Mouse (Mus musculus): ENCODE data around the gene Chn1.
"Not testable (repeated sequence)": the region's sequence is repeated elsewhere in the genome, so short reads cannot be mapped to it uniquely, and the experiment has no call there.

Gene Chn1

DNA sequence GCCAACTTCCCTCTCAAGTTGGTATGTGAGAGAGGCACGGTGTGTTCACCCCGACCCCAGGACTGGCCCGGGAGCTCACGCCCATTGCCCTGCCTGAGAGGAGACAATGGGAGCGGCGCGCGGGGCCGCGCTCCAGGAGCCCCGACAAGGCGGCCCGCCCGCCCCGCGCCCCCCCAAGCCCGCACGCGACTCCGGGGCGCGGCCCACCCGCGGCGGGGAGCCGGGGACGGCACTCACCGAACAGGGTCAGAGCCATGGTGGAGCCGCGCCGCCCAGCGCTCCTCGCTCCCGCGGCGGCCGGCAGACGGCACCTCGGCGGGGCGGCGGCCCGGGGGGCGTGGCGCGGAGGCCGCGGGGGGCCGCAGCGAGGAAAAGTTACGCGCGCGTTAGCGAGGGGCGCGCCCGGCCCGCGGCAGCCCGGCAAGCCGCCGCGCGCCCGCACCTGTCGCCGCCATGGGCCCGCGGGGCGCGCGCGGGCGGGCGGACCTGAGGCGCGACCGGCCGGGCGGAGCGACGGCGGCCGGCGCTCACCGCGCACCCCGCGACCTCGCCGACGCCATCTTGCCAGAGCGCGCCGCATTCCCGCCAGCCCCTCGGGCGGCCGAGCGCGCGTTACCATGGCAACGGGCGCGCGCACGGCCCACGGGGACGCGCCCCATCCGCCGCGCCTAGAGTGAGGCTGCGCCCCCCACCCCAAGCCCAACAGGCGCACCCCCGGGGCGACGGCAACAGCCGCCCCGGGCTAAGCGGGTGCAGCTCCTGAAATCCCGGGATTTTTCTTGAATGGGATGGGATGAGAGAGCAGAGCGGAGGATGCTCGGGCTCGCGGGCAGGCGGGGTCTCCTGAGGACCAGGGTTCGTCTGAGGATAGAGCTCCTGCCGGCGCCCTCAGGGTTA, at the start of gene Chn1:
TSS of gene Chn1 (minus strand) at position 561 of the 897 bp plus-strand sequence.
- peak; percentile 73 for DNase-seq (ENCODE audit: low spot score)

DNA sequence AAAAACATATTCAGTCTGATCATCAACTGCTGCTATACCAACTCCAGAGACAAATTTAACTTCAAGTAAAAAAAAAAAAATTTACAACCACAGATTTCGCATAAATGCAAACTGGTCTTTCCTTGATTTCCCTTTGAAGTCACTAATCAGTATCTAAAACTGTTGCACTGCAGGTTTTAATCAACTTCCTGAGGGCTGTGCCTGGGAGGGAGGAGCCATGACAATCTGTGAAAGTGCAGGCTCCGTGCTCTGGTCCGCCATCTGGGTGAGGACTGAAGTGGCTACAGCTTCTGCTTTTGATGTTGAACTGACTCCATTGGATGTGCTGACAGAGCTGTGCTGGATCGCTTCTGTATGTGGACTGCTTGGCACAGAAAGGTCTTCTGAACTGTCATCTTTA, 43.6 kb upstream of the Chn1 start:
- DNase-seq (ENCODE audit: low spot score) = no peak

DNA sequence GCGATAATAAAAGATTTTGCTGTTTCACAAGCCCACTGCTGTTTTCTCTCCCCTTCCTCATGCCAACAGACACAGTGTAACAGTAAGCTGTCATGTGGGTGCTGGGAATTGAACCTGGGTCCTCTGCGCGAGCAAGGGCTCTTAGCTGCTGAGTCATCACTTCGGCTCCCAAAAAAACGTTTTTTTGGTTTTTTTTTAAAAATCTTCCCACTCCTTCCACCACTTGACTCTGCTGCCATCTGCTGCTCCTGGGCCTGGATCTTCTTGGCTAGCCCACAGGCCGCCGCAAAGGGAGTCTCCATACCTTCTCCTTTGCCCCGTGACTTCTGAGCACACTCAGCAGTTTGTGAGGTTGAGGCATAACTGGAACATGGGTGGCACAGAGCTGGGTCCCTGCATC, 32.5 kb upstream of the Chn1 start:
- no peak for DNase-seq (ENCODE audit: low spot score)

DNA sequence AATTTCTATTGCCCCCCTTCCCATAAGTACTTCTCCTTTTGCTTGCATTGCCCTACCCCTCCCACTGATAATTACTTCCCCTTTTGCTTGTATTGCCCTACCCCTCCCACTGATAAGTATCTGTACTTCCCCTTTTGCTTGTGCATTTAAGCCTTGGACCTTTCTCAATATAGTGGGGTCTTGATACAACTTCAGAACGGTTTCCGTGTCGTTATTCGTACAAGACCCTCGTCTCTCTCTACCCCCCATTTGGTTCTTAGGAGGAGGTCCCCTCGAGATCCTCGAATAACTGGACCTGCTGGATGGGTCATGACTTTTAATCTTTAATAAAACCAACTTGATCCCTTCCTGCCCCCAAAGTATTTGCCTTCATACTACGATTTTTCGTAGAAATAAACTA, 25.0 kb upstream of the Chn1 start:
- DNase-seq (ENCODE audit: low spot score) = not testable (repeated sequence)

DNA sequence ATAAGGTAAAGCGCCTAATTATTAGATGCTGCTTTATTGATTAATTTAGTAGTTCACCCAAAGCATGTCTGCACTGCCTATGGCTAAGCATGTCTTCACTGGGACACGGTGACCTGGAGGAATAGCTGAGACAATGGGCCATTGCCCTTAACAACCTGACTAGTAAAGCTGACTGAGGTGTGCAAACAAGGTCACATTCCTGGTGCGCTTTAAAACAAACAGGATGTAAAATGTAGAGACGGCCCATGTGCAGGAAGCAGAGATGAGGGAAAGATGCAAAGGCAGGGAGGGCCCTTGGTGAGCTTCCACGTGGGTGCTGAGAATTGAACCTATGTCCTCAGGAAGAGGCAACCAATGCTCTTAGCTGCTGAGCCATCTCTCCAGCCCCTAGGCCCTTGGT, 23.6 kb upstream of the Chn1 start:
- DNase-seq (ENCODE audit: low spot score) = no peak

DNA sequence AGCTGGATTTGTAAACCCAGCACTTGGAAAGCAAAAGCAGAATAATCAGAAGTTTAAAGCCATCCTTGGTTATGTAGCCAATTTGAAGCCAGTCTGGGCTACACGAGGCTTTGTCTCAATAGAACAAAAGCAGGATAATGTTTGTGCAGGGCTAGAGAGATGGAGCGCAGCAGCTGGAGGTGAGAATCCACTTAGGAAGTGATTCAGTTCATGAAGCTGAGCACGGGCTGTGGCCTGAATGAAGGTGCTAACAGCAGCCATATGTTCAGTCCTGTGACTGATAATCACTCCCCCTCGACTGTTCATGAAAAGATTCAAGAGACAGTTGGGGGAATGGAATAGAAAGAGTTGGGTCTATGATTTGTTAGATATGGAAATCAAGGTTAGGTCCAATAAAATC, 23.0 kb upstream of the Chn1 start:
- DNase-seq (ENCODE audit: low spot score) = no peak

DNA sequence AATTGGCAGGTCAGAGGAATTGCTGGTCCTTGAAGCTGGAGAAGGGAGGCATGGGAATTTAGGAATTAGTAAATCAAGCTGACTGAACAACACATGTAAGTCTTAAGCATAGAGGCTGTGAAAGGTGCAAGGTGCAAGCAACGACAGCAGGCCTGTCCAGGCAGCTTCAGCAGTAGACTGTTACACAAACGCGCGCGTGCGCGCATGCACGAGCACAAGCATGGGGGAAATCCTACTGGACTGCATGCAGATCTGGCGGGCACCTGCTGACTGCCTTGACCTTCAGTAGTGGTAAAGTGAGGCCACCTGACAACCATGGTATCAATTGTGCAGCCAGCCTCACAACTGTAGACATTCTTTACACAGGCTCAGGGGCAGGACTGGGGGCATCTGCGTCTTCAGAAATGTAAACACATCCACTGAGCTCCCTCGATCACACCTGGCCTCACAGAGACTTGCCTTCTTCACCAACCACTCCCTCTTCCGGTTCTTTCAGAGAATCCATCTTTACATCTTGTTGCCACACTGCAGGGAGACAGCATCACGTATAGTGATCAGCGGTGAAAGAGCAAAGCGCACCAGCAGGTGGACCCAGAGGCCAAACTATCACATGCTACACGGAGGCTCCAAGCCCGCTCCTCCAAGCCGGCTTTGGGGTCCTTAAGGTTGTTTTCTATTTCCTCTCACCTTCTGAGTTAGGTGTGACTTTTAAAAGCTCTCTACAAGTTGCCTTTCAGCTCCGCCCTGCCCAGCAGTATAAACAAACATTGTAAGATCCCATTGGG, 16.9 kb upstream of the Chn1 start:
- DNase-seq (ENCODE audit: low spot score) = peak; percentile 12

DNA sequence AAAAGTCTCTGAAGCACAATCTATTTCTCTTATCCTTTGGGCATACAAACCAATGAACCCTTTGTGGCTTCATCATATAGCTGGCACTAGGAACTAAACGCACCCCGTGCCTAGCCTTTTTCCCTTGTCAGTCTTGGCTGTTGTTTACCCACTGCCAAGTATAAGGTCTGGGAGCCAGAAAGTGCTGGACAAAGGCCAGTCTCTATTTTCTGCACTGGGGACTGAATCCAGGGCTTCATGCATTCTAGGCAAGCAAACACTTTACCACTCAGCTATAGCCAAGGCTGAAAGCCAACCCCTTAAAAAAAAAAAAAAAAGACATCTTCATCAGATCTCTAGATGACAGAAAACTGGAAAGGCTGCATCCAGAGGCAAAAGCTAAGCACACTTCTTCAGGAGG, 15.2 kb upstream of the Chn1 start:
- no peak for DNase-seq (ENCODE audit: low spot score)

DNA sequence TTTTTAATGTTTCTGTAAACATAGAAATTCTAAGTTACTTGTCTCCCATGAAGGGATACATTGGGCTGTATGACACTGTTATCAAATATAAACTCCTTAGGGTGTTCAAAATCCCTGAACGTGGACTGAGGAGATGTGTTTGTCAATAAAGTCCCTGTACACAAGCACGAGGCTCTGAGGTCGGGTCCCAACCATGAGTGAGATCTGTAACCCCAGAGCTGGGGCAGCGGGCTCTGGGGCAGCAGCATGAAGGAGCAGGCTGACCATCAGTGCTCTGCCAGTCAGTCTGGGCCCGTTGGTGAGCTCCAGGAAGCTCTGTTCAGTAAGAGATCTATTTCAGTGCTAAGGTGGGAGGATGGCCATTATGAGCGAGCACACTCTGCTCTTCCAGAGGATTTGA, 13.2 kb upstream of the Chn1 start:
- DNase-seq (ENCODE audit: low spot score) = no peak

DNA sequence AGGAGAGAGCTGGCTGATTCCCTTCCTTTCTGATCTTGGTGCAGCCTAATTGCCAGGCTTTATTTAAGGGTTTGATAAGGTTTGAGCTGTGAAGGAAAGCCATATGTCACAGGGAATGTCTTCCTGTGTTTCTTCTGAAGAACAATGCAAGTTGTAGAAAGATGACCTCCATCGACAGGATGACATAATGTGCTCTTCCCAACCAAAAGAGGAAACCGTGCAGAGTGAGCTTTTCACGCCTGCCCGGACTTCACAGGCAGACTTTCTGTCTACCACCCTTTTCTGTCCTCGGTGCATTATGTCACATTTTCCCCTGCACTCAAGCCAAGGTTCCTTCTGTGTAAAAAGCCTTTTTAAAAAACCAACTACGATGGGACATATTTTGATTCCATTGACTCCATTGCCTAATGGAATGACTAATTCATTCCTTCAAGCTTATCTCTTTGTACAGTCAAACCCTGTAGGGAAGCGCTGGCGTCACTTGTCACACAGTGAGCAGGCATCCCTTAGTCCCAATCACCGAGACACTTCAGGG, 7.3 kb upstream of the Chn1 start:
- DNase-seq (ENCODE audit: low spot score) = no peak

DNA sequence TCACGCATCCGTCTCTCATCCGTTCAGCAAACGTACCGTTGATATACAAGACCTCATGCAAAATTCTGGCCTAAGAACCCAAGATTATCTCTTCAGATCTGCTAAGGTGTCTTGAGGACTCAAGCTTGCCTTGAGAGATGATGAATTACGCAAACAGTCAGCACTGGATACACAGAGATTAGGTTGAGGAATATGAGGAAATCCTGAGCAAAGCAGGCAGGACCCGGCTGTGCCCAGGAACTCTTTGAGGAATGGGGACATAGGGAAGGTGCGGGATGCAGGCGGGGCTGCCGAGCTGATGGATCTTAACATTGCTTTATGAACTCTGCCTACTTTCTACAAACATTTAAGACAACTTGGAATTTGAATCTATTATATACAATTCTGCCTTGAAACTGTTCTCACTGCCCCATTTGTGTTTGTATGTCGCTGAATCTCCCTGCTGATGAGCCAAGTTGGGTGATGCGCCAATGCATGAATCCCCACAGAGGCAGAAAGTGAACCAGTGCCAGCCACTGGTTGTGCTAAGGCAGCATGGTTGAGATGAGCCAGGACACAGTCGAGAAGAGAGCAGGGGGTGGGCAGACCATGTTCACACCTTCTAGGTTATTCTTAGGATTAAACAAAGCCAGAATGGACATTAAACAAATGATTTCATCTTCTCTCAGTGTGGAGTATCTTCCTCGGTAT, 5.3 kb upstream of the Chn1 start:
- no peak for DNase-seq (ENCODE audit: low spot score)

DNA sequence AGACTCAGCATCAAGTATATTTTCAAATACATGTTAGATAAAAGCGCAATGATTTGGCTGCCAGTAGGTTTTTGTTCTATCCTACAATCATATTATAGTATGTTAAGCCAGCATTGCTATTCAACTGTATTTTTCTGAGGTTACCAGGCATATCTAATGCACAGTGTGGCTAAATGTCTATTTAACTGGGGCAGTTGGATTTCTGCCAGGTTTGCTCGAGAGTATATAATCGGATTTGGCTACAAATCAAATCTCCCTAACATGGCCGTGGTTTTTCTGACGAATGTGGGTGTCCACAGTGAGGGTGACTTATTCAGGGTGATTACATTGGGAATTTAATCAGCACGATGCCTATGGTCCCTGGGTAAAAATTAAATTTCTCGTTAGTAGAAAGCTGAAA, 4.7 kb upstream of the Chn1 start:
- no peak for DNase-seq (ENCODE audit: low spot score)

DNA sequence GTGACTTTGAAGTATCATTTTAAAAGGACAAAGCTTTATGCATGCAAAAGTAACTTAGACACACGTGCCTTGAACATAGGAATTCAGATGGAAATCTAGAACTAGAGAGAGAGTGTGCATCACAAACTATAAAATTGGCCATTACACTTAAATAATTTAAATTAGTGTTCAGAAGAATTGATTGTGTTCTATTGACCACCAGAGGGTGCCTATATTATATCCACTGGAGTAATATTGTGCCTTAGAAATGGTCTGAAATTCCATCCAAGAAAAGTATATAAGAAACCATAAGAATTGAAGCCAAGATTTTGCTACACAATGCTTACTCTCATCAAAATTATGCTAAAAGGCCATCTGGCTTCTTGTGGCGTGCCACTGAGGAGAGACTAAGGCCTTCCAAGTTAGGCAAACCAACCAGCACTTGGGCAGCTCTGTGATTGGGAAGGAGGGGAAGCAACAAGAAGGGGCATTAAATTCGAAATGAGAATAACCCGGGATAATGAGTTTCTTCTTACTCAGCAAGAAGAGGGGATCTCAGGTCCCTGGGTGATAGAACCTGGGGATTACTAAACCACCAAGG, 4.0 kb upstream of the Chn1 start:
- DNase-seq (ENCODE audit: low spot score) = no peak

DNA sequence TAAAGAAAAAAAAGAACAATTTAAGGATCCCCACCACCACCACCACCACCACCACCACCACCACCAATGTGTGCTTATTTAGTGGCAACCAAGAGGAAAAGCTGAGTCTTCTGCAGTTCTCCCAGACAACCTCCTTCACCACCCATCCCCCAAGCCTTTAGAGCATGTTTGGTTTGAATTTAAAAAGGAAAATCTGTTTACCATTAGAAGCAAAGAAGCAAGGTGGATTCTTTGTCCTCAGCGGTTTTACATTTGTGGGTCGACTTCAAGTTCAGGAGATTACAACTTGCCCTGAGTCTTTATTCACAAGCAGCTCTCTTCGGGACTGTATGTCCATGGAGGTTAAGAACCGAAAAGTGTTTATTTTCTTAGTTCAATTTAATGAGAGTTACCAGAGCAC, 1.8 kb upstream of the Chn1 start:
- DNase-seq (ENCODE audit: low spot score) = no peak

DNA sequence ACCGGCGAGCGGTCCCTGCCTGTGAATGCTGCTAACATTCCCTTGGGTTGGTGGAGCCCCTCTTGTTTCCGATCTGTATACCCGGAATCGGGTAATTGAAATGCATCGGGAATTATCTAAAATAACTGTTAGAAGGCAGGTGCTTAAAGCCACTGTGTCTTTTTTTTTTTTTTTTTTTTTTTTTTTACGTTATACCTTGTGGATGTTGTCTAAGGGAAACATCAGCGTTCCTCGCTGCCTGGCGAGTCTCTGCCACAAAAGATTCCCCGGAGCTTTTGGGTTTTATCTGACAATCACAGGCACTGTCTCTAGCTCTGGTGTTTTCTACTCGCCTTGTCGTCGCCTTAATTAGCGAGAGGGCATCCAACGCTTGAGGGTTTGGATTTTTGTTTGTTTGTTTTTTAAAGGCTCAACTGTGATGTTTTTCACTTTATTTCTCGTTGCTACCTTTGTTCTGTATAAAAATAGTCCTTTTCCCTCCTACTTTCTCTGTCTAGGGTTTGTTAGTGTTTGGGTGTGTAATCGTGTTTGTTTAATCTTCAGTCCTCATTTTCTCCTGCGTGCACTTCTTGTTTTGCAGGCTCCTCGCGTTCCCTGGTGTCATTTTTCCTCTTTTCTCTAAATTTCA, 651 bp upstream of the Chn1 start:
- DNase-seq (ENCODE audit: low spot score) = no peak

DNA sequence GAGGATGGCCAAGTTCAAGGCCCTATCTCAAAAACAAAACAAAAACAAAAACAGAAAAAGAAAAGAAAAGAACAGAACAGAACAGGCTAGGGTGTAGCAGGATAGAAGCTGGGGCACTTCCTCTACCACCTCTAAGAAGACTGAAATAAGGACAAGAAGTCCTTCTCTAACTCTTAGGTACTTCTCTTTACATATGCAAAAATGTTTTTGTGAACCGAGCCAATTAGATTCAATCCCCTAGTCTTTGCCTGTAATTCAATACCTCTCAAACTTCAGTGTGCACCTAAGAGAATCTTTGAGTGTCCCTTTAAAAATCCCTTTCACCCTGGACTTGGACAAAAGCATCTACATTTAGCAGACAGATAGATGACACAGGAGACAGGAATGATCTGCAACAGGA, 2.2 kb downstream of the Chn1 start:
- DNase-seq (ENCODE audit: low spot score) = no peak

DNA sequence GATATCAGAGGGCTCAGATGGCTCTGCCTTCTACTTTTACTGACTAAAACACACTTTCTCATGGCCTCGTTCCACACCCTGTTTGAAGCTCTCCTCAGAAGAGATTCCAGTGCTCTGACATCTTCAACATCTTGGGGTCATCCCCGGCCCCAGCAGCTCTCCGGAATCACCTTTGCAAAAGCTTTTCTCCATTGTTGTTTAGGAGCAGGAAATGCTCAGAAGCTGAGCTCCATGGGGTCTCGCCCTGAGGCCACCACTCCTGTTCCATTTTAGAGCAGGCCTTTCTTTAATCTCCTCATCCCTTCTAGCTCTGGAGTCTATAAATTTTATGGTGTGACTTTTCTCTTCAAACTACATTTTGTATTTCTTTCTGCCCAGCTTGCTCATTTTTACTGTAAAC, 6.5 kb downstream of the Chn1 start:
- no peak for DNase-seq (ENCODE audit: low spot score)

DNA sequence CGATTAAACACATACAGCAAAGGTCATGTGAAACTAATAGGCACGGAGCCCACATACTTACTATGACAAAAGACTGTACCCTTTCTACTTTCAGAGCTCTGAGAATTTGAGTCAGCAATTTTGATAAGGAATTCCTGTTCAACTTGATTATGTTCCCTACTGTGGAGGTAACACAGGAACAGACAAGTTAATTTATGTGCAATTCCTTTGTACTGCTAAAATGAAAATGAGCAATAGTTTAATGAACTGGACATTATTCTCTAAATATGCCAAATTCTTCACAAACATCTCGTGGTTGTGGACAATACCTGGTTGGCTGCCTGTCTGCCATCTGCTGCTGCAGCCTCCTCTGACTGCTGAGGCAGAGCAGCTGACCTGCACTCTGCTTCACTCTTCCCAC, 11.6 kb downstream of the Chn1 start:
- no peak for DNase-seq (ENCODE audit: low spot score)

DNA sequence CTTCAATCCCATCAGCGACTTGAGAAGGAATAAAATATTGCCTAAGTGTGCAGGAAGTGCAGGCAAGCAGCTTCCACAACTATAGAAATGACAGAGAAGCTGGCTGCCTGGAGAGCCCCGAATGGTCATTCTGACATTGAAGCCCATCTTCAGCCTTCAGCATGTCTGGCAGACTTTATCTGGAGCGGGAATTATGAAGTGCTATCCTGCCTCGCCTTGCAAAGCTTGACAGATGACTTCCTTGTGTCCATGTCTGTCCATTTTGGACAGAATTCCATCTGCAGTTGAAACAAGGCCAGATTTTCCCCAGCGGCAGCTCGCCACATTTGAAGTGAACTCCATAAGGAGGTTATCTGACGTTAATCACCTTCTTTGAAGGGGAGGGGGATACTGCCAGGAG, 15.2 kb downstream of the Chn1 start:
- no peak for DNase-seq (ENCODE audit: low spot score)

DNA sequence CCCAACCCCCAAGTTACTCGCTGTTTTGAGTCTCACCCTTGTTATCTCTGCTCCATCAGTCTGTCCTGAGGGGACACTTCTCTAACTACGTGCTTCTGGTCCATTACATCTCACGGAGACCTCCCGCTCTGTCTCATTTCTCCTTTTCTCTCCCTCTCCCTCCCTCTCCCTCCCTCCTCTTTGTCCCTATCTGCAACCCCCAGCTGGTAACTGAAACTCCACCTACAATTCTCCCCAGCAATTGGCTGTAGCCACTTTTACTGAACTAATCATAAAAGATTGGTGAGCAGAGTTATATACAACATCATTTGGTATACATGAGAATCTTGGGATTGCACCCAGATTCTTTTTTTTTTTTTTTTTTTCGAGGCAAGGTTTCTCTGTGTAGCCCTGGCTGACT, 16.1 kb downstream of the Chn1 start:
- no peak for DNase-seq (ENCODE audit: low spot score)

DNA sequence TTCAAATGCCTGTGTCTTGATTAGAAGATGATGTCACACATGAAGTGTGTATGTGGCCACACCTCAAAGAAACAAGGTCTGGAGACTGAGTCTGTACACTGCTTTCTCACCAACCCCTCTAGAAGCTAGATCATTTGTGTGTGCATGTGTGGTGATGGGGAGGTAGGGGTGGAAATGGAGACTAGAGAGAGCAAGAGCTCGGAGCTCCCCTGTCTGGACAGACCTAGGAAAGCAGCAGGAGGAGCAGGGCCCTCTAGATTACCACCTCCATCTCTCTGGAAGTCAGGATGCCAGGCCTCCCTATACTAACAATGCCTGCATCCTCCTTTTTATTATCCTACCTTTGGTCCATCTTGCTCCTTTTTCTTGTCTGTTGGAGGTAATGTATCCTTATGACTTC, 27.8 kb downstream of the Chn1 start:
- no peak for DNase-seq (ENCODE audit: low spot score)

DNA sequence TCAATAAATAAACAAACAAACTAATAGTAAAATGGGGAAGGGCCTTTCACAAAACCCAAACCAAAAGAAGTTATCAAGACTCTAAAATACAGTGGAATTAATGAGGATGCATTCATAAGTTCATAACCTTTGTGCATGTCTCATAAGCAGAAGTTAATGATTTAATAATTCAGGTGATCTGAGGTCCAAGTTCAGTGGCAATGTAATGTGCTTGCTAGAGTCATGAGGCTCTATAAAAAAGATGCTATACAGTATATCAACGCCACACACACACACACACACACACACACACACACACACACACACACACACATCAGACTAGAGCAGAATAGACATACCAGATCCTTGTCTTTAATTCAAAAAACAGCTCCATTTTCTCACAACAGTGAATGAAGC, 28.8 kb downstream of the Chn1 start:
- no peak for DNase-seq (ENCODE audit: low spot score)

All from ovary, postnatal 36 days (tissue).